Mouse (Mus musculus): ENCODE data around the gene Ankrd44.

DNA sequence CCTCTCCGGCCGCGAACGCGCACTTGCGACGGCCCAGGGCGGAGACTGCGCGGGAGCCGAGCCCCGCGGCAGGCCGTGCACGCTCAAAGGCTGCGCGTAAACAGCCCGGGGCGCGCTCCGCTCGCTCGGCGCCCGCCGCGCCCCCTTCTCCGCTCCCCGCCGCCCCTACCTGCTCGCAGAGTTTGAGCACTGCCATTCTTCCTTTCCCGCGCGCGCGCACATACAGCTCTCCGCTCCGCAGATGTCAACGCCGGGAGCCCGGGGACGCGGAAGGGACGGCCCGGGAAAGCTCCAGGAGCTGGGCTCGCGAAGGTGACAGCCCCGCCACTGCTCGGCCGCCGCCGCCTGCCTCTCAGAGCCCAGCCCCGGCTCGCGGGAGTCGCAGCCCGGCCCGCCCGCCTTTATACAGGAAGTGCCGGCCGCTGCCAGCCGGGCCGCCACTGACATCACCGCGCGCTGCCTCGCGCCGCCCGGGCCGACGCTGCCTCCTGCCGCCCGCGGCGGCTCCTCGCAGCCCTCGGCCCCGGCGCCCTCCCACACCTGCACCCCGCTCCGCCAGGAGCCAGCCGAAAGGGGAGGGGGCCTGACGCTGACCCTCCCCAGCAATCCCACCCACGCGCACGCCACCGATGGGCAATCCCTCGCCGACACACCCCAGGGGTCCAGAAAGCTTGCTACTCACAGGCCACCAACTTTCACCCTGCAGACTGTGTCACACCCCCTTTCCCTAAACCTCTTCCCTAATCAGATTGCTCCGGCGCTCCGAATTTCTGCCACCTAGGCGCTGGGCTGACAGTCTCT, at the start of gene Ankrd44:
- no peak for TF ChIP-seq USF1 (IDR thresholded peaks at IDR 0.05; ENCODE audit: low read depth, low read length)
- peak in 1 of 2 experiments; percentile 75; a peak in 2 of 4 replicates for TF ChIP-seq CTCF (conservative IDR thresholded peaks at IDR 0.05 in 1 of 2, IDR thresholded peaks at IDR 0.05 in 1 of 2; ENCODE audit: low read depth in 2 of 2, low read length in 2 of 2)

All from CH12.LX (cell line).